Mouse (Mus musculus) B cell, adult 2 months (primary cell): ENCODE measurements around the gene Ttc28.
A peak's percentile ranks its signal among the peaks of the same experiment; 100 is the strongest.
"Not testable (repeated sequence)": the region's sequence is repeated elsewhere in the genome, so short reads cannot be mapped to it uniquely, and the experiment has no call there.

Experiments
- DNase-seq, 2 experiments: peaks; one replicate each; pipeline ENCODE4 v3.0.0; 2022

Gene Ttc28

DNA sequence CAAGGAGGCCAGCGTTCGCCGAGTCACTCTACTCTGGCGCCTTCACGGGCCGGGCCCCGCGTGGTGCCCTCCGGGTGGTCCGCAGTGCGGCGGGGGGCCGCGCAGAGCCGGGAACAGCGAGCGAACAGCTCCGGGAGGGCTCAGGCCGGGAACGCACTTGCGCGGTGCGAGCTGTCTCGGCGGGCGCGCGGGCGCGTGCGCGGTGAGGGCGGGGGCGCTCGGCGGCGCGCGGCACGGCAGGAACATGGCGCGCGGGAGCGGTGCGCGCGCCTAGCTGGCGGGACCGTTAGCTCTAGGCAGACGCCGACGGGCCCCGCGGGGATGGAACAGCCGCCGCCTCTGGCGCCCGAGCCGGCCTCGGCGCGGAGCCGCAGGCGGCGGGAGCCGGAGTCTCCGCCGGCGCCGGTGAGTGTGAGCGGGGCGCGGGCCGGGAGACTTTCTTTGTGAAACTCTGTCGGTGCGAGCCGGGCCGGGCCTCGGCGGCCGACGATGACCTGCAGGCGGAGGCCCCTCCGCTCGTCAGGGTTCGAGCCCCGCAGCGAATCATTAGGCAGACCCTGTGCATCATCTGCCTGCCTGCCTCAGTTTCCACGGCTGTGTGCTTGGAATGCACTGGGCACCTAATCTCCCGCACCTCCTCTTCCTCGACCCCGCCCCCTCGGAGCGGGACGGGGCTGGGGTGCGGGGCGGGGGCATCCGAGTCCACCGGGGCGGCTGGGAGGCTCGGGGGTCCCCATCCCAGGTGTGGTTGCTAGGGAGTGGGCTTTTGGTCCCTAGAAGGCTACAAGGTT lies at the start of gene Ttc28:
Ttc28 (plus strand) TSS at position 220 of the 791 bp plus-strand sequence.
- peak; percentile 80 to 86 for DNase-seq

GRCm38 (mm10) chr5:110831036-110831720 lies 48.4 kb upstream of the Ttc28 start:
- DNase-seq: no peak

DNA sequence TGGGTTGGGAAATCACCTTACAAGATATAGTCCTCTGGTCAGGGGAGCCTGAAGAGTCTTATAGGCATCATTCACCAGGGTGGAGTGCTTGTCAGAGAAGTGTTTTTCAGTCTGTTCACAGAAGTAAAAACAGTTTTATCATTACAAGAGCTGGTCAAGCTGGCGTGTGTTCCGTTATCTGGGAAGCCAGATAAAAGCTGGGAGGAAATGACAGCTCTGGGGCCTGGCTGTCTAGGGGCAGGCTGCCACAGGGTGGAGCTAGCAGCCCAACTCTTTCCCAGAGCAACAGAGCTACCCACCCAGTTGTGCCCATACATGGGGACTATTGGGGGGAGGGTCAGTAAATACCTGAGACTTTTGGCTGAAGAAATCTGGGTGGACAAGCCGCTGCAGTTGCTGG lies 43.6 kb upstream of the Ttc28 start:
- DNase-seq: peak in 1 of 2 experiments; percentile 11

- DNase-seq: not testable (repeated sequence)
These were observed 41.6 kb upstream of the Ttc28 start for GRCm38 (mm10) chr5:110838016-110838415.

DNA sequence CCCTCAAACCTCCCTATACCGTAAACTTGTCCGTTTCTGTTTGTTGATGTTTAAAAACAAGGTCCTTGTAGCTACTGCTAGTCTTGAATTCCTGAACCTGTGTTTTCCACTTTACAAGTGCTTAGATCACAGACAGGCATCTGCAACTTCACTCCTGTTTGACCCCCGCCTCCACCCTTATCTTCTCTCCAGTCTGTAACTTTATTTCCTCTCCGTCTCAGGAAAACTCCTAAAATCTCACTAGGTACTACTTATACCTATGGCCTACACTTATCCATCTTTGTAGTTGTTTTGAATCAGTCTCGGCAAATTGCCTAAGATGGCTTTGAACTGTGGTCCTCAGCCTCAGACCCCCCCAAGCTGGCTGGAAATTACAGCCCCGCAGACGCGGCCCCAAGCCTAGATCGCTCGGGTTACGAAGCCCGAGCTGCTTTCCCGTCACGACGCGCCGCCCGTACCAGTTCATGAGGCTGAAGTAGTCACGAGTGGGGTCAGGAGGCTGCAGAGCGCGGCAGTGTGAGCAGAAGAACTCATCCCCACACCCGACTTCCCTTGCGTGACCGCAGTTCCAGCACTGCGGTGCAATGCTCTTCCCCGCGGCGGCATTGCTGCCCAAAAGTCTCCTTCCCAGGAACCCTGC lies 40.4 kb upstream of the Ttc28 start:
- no peak for DNase-seq

- DNase-seq: peak; percentile 92
These were observed 39.8 kb upstream of the Ttc28 start, which contains the start of the genes Hscb and Chek2 for GRCm38 (mm10) chr5:110839678-110840365. Gene Hscb (minus strand): TSS chr5:110839777. Gene Chek2 (plus strand): TSS chr5:110839979.

- peak; percentile 81 to 84 for DNase-seq
These were observed 39.1 kb upstream of the Ttc28 start for GRCm38 (mm10) chr5:110840465-110840864.

DNA sequence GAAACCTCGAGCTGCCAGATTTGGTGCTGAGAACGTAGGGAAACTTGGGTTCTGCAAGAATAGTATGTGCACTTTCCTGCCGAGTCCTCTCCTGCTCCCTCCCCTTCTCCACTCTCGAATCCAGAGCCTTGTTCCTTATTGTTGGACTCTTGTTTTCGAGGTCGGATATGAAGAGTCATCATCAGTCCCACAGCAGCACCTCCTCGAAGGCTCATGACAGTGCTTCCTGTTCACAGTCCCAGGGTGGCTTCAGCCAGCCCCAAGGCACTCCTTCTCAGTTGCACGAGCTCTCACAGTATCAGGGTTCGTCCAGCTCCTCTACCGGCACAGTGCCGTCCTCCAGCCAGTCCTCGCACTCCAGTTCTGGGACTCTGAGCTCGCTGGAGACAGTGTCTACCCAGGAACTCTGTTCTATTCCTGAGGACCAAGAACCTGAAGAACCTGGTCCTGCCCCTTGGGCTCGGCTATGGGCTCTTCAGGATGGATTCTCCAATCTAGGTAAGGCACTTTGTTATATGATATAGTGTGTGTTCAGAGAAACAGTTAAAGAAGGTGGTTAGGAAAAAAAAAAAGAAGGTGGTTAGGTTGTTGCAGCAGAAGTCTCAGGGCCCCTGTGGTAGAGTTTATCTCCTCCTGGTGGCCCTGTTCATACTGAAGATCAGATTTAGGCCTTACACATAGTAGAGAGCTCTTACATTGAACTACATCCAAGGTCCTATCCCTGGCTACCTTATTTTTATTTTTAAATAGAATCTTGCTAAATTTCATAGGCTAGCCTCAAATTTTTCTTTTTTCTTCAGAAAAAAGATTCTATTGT lies 38.3 kb upstream of the Ttc28 start:
- no peak for DNase-seq

DNA sequence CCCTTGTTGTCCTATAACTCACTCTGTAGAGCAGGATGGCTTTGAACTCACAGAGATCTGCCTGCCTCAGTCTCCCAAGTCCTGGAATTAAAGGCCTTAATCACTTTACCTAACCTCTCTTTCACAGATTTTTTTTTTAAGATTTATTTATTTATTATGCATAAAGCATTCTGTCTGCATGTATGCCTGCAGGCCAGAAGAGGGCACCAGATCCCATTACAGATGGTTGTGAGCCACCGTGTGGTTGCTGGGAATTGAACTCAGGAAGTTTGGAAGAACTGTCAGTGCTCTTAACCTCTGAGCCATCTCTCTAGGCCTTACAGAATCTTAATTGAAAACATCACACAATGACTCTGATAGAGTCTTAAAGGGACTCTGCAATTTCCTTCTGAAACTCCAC lies 26.6 kb upstream of the Ttc28 start:
- no peak for DNase-seq

DNA sequence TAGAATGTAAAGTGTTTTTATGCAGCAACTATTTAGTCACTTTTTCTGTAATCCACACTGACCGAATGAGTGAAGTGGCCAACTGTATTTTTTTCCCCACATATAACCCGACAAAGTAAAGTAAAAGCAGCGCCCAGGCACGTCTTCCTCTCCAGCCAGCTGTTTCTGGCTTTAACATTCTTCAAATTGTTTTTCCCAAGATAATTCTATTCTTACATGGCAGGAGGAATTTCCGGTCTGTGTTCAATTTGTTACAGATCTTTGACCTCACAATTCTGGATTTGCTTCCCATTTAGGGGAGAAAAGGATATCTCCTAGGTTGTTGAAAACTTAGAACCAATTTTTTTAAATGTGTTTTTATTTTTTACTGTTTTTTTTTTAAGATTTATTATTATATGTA lies 22.5 kb upstream of the Ttc28 start:
- DNase-seq: no peak

GRCm38 (mm10) chr5:110859013-110859650 lies 20.5 kb upstream of the Ttc28 start:
- no peak for DNase-seq

- DNase-seq: no peak
These were observed 19.2 kb upstream of the Ttc28 start for GRCm38 (mm10) chr5:110860445-110860844.

GRCm38 (mm10) chr5:110868460-110868859 lies 11.1 kb upstream of the Ttc28 start:
- no peak for DNase-seq

GRCm38 (mm10) chr5:110869242-110869669 lies 10.3 kb upstream of the Ttc28 start:
- no peak for DNase-seq

DNA sequence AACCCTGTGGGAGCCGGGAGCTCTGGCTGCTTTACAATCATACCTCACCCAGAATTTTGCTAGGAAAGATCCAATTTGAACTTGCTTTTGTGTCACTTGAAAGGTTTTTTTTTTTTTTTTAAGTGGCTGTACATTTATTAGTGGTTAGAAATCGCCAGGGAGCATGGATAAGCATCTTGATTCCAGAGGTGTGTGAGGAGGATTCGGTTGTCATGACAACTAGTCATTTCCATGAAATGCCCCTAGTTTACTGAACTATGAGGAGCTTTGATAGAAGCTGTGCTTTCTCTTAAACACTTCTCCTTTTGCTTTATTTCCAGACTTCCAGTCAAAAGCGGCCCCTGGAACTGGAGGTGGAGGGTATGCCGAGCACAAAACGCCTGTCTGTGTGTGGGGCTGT lies 6.4 kb upstream of the Ttc28 start:
- DNase-seq: no peak

- DNase-seq: no peak
These were observed 4.9 kb upstream of the Ttc28 start for GRCm38 (mm10) chr5:110874711-110875110.

- no peak for DNase-seq
These were observed 4.3 kb upstream of the Ttc28 start for GRCm38 (mm10) chr5:110875286-110875685.

GRCm38 (mm10) chr5:110877666-110878505 lies 1.7 kb upstream of the Ttc28 start:
- DNase-seq: no peak

DNA sequence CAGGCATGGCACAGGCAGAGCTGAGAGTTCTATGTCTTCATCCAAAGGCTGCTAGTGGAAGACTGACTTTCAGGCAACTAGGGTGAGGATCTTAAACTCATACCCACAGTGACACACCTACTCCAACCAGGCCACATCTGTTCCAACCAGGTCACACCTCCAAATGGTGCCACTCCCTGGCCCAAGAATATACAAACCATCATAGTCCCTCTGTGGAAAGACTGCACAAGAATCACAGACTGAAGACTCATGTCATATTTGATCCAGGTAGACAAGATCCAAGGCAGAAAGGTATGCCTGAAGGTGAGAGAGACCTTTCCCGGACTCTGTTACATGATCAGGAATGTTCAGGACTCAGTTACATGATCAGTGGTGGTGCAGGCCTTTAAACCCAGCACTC lies 1.1 kb upstream of the Ttc28 start:
- DNase-seq: not testable (repeated sequence)

- no peak for DNase-seq
These were observed 561 bp upstream of the Ttc28 start for GRCm38 (mm10) chr5:110879042-110879441.

DNA sequence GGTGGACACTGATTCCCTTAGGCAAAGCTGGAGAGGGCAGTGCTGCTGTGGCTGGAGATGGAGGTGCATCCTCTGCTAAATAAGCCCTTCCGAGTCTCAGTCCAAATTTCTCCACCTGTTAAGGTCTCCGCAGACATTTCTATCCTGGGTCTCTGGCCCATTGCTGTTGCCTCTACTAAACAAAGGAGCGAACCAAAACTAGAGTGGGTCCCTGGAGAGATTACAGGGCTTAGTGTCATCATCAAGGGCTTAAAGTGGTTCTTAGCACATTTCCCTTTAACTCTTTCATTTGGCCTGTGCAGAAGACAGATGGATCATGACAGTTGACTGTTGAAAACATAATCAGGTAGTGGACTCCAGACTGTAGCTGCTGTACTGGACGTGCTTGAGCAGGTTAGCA lies 9.0 kb downstream of the Ttc28 start:
- no peak for DNase-seq
